Mouse (Mus musculus): ENCODE measurements around the gene Stx16. TPM values are rescaled to one million over a fixed set of nuclear protein-coding genes. Genes with fewer than 3 reads are reported as not detected.

The Stx16 gene
- polyA plus RNA-seq, 1 experiment: 70.4 TPM

GRCm38 (mm10) chr2:174051081-174051481, 25.0 kb upstream of the Stx16 start:
- no peak for DNase-seq
- H3K27ac ChIP-seq (ENCODE audit: control insufficient read depth, insufficient read depth, low read length): no peak overlapping the region
- H3K4me3 ChIP-seq (ENCODE audit: control insufficient read depth, insufficient read depth, low read length): no peak overlapping the region
- H3K27me3 ChIP-seq (ENCODE audit: control insufficient read depth, insufficient read depth, low read length): no peaks in the 10 kb centered on the region; the same call in 1 of the 2 replicates
- no peaks in the 10 kb centered on the region for H3K36me3 ChIP-seq (ENCODE audit: control insufficient read depth, insufficient read depth, low read length)
- 53% methylated on average over 10 of the region's 10 CpGs for WGBS
- H3K4me1 ChIP-seq (replicated peaks; ENCODE audit: control insufficient read depth, insufficient read depth, low read length): no peaks in the 10 kb centered on the region
- TF ChIP-seq POLR2A (IDR thresholded peaks at IDR 0.05; ENCODE audit: control insufficient read depth, extremely low read depth, insufficient read depth, low read length, poor library complexity) (no peak), CTCF (IDR thresholded peaks at IDR 0.05; ENCODE audit: borderline replicate concordance, control insufficient read depth, extremely low read depth, insufficient read depth, low read length, poor library complexity) (no peak)

GRCm38 (mm10) chr2:174054496-174054895, 21.6 kb upstream of the Stx16 start:
- no peaks in the 10 kb centered on the region; the same call in 1 of the 2 replicates for H3K27me3 ChIP-seq (ENCODE audit: control insufficient read depth, insufficient read depth, low read length)
- no peaks in the 10 kb centered on the region for H3K4me1 ChIP-seq (replicated peaks; ENCODE audit: control insufficient read depth, insufficient read depth, low read length)
- TF ChIP-seq POLR2A (IDR thresholded peaks at IDR 0.05; ENCODE audit: control insufficient read depth, extremely low read depth, insufficient read depth, low read length, poor library complexity) (no peak), CTCF (IDR thresholded peaks at IDR 0.05; ENCODE audit: borderline replicate concordance, control insufficient read depth, extremely low read depth, insufficient read depth, low read length, poor library complexity) (no peak)
- no peak overlapping the region for H3K27ac ChIP-seq (ENCODE audit: control insufficient read depth, insufficient read depth, low read length)
- no peak for DNase-seq
- no peak overlapping the region for H3K4me3 ChIP-seq (ENCODE audit: control insufficient read depth, insufficient read depth, low read length)
- no peaks in the 10 kb centered on the region for H3K36me3 ChIP-seq (ENCODE audit: control insufficient read depth, insufficient read depth, low read length)
- WGBS: 96% methylated on average over 3 of the region's 3 CpGs

- Histone ChIP-seq H3K27me3 (ENCODE audit: control insufficient read depth, insufficient read depth, low read length) (no peaks in the 10 kb centered on the region), H3K4me1 (replicated peaks; ENCODE audit: control insufficient read depth, insufficient read depth, low read length) (no peaks in the 10 kb centered on the region), H3K4me3 (ENCODE audit: control insufficient read depth, insufficient read depth, low read length) (no peak overlapping the region), H3K27ac (ENCODE audit: control insufficient read depth, insufficient read depth, low read length) (no peak overlapping the region), H3K36me3 (ENCODE audit: control insufficient read depth, insufficient read depth, low read length) (no peaks in the 10 kb centered on the region)
- no peak for TF ChIP-seq POLR2A (IDR thresholded peaks at IDR 0.05; ENCODE audit: control insufficient read depth, extremely low read depth, insufficient read depth, low read length, poor library complexity)
- no peak for TF ChIP-seq CTCF (IDR thresholded peaks at IDR 0.05; ENCODE audit: borderline replicate concordance, control insufficient read depth, extremely low read depth, insufficient read depth, low read length, poor library complexity)
- DNase-seq: no peak
- 85% methylated on average over 3 of the region's 3 CpGs for WGBS
These were observed 18.4 kb upstream of the Stx16 start for GRCm38 (mm10) chr2:174057730-174058129.

GRCm38 (mm10) chr2:174058316-174058939, 17.7 kb upstream of the Stx16 start:
- Histone ChIP-seq H3K4me1 (replicated peaks; ENCODE audit: control insufficient read depth, insufficient read depth, low read length) (no peaks in the 10 kb centered on the region), H3K4me3 (ENCODE audit: control insufficient read depth, insufficient read depth, low read length) (no peak overlapping the region), H3K27me3 (ENCODE audit: control insufficient read depth, insufficient read depth, low read length) (no peaks in the 10 kb centered on the region), H3K27ac (ENCODE audit: control insufficient read depth, insufficient read depth, low read length) (no peak overlapping the region), H3K36me3 (ENCODE audit: control insufficient read depth, insufficient read depth, low read length) (no peaks in the 10 kb centered on the region)
- TF ChIP-seq CTCF (IDR thresholded peaks at IDR 0.05; ENCODE audit: borderline replicate concordance, control insufficient read depth, extremely low read depth, insufficient read depth, low read length, poor library complexity) (no peak), POLR2A (IDR thresholded peaks at IDR 0.05; ENCODE audit: control insufficient read depth, extremely low read depth, insufficient read depth, low read length, poor library complexity) (no peak)
- no peak for DNase-seq
- 88% methylated on average over 8 of the region's 8 CpGs for WGBS

- no peak for TF ChIP-seq POLR2A (IDR thresholded peaks at IDR 0.05; ENCODE audit: control insufficient read depth, extremely low read depth, insufficient read depth, low read length, poor library complexity)
- no peak for TF ChIP-seq CTCF (IDR thresholded peaks at IDR 0.05; ENCODE audit: borderline replicate concordance, control insufficient read depth, extremely low read depth, insufficient read depth, low read length, poor library complexity)
- 91% methylated on average over 13 of the region's 13 CpGs for WGBS
- H3K4me1 ChIP-seq (replicated peaks; ENCODE audit: control insufficient read depth, insufficient read depth, low read length): no peaks in the 10 kb centered on the region
- no peak overlapping the region for H3K4me3 ChIP-seq (ENCODE audit: control insufficient read depth, insufficient read depth, low read length)
- H3K36me3 ChIP-seq (ENCODE audit: control insufficient read depth, insufficient read depth, low read length): no peaks in the 10 kb centered on the region
- H3K27me3 ChIP-seq (ENCODE audit: control insufficient read depth, insufficient read depth, low read length): no peaks in the 10 kb centered on the region
- DNase-seq: no peak
- H3K27ac ChIP-seq (ENCODE audit: control insufficient read depth, insufficient read depth, low read length): no peak overlapping the region
These were observed 16.3 kb upstream of the Stx16 start for GRCm38 (mm10) chr2:174059591-174060385.

DNA sequence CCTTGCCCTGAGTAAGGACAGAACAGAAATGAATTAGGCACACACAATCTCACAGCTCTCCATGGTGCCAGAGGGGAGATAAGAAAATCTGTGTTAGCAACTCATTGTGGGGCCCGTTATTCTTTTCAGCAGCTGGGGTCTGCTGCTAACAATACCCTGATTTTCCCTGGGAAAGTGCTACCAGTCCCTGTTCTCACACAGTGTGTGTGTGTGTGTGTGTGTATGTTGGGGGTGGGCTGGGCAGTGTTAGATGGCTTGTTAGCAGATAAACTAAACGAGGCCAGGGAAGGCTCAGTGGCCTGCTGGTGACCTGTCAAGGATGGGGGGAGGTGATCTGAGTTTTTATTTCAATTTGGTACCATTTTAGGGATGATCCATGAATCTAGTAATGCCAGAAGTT, 14.9 kb upstream of the Stx16 start:
- WGBS: 54% methylated on average over 2 of the region's 2 CpGs
- Histone ChIP-seq H3K4me1 (replicated peaks; ENCODE audit: control insufficient read depth, insufficient read depth, low read length) (no peaks in the 10 kb centered on the region), H3K36me3 (ENCODE audit: control insufficient read depth, insufficient read depth, low read length) (no peaks in the 10 kb centered on the region), H3K27me3 (ENCODE audit: control insufficient read depth, insufficient read depth, low read length) (no peaks in the 10 kb centered on the region), H3K27ac (ENCODE audit: control insufficient read depth, insufficient read depth, low read length) (no peak overlapping the region), H3K4me3 (ENCODE audit: control insufficient read depth, insufficient read depth, low read length) (no peak overlapping the region)
- TF ChIP-seq CTCF (IDR thresholded peaks at IDR 0.05; ENCODE audit: borderline replicate concordance, control insufficient read depth, extremely low read depth, insufficient read depth, low read length, poor library complexity): no peak
- TF ChIP-seq POLR2A (IDR thresholded peaks at IDR 0.05; ENCODE audit: control insufficient read depth, extremely low read depth, insufficient read depth, low read length, poor library complexity): no peak
- no peak for DNase-seq
